Mouse (Mus musculus) activated CD4-positive, CD25-positive, alpha-beta regulatory T cell (primary cell): ENCODE measurements around the gene Esam. TPM values are rescaled to one million over a fixed set of nuclear protein-coding genes. Genes with fewer than 3 reads are reported as not detected.

ENCODE experiments used
- polyA plus RNA-seq, 2 experiments: library from polyadenylated mRNA; unstranded; fragments of 100-300 nt; shearing (Covaris generic); gene quantifications; one replicate each; pipeline ENCODE4 v1.2.1; 2017

The Esam gene
- under 1 TPM; 0.42 to 0.69 TPM for polyA plus RNA-seq

DNA sequence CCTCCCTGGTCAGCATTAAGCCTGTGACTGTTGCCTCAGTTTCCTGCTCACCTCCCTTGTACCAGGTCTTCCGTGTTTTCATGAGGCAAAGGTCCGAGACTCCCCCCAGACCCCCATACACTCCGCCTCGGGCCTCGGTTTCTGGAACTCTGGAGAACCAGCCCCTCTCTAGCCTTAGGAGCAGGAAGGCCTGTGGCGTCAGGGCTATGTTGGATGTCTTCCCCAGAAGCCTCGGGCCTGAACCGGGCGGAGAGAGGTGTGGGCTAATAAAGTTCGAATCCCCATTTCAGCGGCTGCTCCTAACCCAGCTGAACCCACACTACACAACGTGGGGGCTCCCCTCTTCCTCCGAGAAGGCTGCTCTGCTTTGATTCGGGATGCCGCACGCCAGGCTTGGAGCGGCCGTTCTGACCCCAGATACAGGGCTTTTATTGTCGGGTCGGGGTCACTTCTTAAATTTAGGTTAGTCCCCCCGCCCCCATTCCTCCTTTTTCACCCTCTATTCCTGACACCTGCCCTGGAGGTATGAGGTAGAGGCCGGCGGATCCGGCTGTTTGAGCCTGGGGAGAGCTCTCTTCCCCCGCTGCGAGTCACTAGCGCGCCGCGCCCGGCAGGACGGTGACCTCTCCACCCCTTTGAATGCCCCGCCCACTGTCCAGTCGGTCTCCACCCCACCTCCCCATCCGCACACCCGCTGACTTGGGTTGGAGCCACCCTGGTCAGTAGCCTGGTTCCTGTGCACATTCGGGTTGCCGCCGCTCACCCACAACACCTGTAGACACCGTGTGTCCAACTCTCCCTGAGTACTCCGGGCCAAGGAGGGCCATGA lies at the start of gene Esam:
TSS of gene Esam (plus strand) at position 683 of the 829 bp plus-strand sequence.

DNA sequence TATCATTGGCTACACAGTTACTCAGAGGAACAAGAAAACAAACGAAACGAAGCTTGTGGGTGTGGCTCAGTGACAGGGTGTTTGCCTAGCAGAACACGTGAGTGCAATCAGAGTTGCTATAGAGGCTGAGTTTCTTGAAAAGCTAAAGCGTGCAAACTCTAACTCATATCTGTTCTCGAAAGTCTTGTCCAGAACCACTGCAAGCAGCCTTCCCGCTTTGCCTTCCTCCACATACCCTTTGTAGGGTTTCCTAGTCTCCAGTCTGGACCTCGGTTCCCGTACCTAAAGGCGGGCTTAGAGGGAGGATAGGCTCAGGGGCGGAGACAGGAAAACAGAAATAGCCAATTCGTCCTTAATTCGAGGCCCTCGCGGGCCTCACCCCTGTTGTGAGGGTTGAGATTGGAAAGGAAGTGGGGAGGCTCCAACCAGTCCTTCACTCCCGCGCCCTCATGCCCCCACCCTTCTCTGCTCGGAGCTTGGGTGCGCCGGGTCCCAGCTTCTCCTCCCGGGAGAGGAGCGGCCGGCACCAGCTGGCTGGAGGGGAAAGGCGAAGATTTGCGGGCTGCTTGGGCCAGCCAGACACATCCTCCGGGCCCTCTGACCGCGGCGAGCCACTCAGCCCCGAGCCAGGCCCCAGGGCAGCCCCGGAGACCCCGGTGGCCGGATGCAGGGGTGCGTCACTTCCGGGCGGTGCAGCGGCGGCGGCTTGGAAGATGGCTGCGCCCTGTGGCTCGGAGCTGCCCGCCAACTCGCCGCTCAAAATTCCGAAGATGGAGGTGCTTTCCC lies 39.1 kb upstream of the Esam start, which contains the start of gene Msantd2:
TSS of gene Msantd2 (plus strand) at position 709 of the 786 bp plus-strand sequence.

DNA sequence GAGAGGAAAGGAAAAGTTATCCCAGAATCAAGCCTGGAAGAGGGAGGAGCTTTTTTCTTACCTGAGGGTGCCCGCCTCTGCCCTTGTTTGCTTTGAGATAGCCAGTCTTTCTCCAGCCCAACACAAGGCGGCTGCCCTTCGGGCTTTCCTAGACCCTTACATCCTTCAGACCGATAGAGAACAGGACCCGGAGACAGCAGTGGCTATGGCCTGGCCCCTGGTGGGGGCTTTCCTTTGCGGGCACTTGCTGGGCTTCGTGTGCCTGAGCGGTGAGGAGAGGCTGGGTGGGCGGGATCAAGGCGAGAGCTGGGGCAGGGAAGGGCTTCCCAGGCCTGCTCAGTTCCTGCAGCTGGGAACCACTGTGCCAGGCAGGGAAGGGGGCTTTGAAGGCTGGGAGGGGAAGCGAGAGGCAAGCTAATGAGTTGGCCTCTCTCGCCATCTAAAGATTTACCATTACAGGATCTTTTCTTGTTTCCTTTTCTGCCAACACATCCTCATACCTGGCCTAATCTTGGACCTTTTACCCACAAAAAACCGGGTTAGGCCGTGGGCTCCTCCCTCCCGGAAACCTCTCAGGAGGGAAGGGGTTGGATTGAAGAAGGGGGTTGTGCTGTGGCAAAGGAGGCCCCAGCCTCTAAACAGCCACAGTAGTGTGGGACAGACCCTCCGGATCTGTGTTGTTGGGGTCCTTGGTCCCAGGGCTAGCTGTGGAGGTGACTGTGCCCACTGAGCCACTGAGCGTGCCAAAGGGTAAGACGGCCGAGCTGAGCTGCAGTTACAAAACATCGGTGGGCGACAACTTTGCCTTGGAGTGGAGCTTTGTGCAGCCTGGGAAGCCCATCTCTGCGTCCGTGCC lies 11.5 kb downstream of the Esam start, which contains the start of gene Vsig2:
TSS of gene Vsig2 (plus strand) at position 86 of the 856 bp plus-strand sequence.

DNA sequence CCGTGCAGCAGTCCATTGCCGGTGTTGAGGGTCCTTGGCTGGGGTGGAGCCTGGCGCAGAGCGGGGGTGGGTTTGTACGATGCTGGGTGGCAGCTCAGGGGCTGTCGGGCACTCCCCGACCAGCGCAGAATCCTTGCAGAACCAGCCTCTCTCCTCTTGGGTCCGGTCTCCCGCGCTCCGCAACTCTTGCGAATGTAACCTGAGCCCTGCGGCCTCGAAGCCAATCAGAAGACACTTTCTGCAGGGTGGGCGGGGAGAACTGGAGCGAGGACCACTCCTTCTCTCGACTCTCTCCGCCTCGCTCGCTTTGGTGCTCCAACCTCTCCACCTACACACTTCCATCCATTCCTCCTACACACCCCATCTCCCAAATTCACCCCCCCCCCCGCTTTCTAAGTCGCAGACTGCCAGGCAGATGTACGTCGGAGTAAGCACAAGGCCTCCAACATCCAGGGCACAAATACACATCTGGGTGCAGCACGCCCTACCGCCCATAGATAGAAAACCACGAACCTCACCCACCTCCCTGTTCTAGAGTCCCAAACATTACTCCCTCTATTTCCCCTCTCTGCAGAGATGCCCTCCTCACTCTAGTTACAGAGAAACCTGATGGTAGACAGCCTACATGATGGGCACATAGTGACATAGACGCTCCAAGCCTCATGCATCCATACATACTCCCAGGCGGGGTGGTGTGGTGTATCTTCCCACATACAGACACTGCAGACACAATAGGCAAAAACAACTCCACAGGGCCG lies 24.8 kb downstream of the Esam start, which contains the start of gene Nrgn:
TSS of gene Nrgn (minus strand) at position 369 of the 758 bp plus-strand sequence.

DNA sequence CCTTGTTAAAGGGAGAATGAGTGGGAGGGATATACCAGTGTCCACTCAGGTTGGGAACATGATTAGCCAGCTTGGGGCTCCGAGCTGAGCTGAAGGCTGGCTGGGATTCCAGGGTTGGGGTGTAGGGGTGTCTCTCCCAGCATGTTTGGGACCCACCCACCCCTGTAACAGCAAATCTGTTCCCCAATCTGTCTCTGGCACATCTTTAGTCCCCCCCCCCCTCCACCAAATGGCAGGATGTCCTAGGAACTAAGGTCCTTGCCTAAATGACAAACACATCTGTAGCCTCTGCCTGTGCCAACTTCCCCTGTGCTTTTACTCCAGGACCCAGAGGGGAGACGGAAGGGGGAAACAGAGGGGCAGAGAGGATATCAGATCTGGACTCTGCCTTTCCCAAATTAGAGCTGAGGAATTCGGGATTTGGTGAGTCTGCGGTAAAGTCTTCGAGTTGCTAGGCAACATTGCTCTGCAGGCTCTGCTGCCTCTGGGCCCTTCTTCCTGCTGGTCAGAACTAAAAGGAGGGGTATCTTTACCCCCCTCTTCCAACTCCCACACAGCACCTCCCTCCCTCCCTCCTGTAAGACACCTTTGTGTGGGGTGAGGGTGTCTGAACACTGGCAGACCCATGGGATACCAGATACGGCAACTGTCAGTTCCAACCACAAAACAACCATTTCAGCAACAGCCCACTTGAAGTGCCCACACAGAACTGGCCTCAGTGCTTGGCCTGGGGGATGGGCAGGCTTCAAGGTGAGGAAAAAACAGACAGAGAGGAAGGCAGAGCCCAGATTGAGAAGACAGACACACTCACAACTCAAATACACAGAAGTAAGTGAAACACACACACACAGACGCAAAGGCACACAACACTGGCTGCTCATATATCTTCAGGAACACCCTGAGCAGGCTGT lies 27.2 kb downstream of the Esam start, which contains the start of gene Siae:
TSS of gene Siae (plus strand) at position 861 of the 911 bp plus-strand sequence.

Other genes starting within 250 kb of the Esam start
- gene Ccdc15, start 179.6 kb upstream of the Esam start, polyA plus RNA-seq = 1 to 10 TPM; 3.1 to 5.1 TPM
- not detected for gene Hepacam, start 160.7 kb upstream of the Esam start, polyA plus RNA-seq
- gene Robo4, start 126.2 kb upstream of the Esam start, polyA plus RNA-seq = under 1 TPM in 1 of 2 experiments, not detected in 1; 0.12 TPM
- gene Robo3, start 94.8 kb upstream of the Esam start, polyA plus RNA-seq = under 1 TPM in 1 of 2 experiments, not detected in 1; 0.20 TPM
- gene Msantd2, start 38.8 kb upstream of the Esam start, polyA plus RNA-seq = 10 to 100 TPM; 18.1 to 19.9 TPM
- not detected for gene Vsig2, start 11.2 kb downstream of the Esam start, polyA plus RNA-seq
- gene Nrgn, start 24.8 kb downstream of the Esam start, polyA plus RNA-seq = 1 to 10 TPM; 1.5 to 3.2 TPM
- 10 to 100 TPM in 1 of 2 experiments, 1 to 10 TPM in 1; 8.5 to 13.0 TPM for gene Siae, start 27.6 kb downstream of the Esam start, polyA plus RNA-seq
- 1 to 10 TPM in 1 of 2 experiments, under 1 TPM in 1; 0.55 to 1.2 TPM for gene Spa17, start 85.6 kb downstream of the Esam start, polyA plus RNA-seq
- 100 to 1,000 TPM; 145 to 146 TPM for gene Tbrg1, start 129.2 kb downstream of the Esam start, polyA plus RNA-seq
- not detected for gene Panx3, start 141.2 kb downstream of the Esam start, polyA plus RNA-seq
- under 1 TPM; 0.23 to 0.60 TPM for gene Olfr160, start 188.2 kb downstream of the Esam start, polyA plus RNA-seq
- under 1 TPM in 1 of 2 experiments, not detected in 1; 0.18 TPM for gene Olfr874, start 217.0 kb downstream of the Esam start, polyA plus RNA-seq
- under 1 TPM in 1 of 2 experiments, not detected in 1; 0.10 TPM for gene Olfr875, start 243.8 kb downstream of the Esam start, polyA plus RNA-seq